Mouse (Mus musculus) stomach, postnatal 0 days (tissue): ENCODE results near the gene Ttc30a1.

ENCODE experiments used
- CTCF ChIP-seq: IDR thresholded peaks from 2 replicates; pipeline ENCODE4 v1.5.1; 2016; ENCODE audit warnings: antibody characterized with exemption, low read depth, mild to moderate bottlenecking, moderate library complexity
- EP300 ChIP-seq: optimal IDR thresholded peaks from 2 replicates; pipeline ENCODE3; 2016; ENCODE audit warnings: antibody characterized with exemption

GRCm38 (mm10) chr2:75988779-75989363 lies 7.1 kb upstream of the Ttc30a1 start:
- TF ChIP-seq CTCF (no peak), EP300 (no peak)
